Mouse (Mus musculus): ENCODE results near the gene Creb1.
A peak's percentile ranks its signal among the peaks of the same experiment; 100 is the strongest.
"Not testable (repeated sequence)": the region's sequence is repeated elsewhere in the genome, so short reads cannot be mapped to it uniquely, and the experiment has no call there.

Gene Creb1

DNA sequence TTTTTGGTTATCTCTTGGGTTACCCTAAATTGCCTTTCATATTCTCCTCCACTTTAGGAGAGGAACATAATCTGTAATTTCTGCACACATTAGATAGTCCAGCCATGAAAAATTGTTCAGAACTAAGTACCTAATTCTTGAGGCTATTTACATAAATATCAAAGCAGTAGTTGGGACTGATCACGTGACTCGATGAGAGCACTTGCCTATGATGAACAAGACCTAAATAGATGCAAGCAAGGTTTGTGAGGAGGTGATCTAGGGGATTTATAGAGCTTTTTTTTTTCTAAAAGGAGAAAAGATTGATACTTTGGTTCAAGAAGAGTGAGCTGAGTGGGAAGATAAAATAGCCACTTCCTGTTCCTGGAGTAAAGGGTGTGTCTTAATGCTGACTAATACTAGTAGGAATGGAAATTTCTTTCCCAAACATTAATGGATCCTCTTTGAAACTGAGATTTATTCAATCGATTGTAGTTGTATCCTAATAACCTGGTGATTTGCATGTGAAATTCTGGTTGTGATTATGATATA is 6.5 kb downstream of the Creb1 start:
- no peak for DNase-seq (ENCODE audit: low read depth in 2 of 2, low spot score in 2 of 2)

- peak in 1 of 2 experiments; percentile 20 for DNase-seq (ENCODE audit: low read depth in 2 of 2, low spot score in 2 of 2)
Measured at GRCm38 (mm10) chr1:64543750-64544149, 11.3 kb downstream of the Creb1 start.

DNA sequence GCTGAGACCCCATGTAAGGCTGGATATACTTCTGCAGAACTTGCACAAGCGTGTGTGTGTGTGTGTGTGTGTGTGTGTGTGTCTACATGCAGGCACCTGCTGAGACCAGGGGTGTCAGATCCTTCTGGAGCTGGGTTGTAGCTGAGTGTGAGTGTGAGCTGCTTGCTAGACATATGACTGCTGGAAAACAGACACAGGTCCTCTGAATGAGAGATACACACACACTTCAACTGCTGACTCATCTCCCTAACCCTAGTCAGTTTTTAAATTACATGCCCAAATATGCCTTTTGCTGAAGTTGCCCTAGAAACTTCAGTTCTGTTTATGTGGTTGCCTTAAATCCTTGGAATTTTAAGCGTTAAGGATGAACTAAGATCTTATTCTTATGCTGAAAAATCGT is 13.6 kb downstream of the Creb1 start:
- DNase-seq (ENCODE audit: low read depth in 2 of 2, low spot score in 2 of 2) = no peak

DNA sequence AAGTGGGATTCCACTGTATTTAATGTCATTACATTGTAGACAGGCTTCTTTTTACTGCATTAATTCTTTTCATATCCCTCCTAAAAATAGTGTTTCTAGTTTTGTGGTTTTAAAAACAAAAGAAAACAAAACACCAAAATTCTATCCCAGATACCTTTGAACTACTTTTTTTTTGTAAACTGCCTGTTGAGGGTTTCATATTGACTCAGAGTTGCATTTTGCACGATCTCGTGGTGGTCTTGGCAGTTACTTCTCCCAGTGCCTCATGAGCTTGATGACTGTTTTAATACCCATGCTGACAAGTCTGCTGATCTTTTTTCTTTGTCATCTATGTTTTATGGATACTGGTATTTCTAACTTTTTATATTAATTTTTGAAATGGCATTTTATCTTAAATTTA is 16.9 kb downstream of the Creb1 start:
- no peak for DNase-seq (ENCODE audit: low read depth in 2 of 2, low spot score in 2 of 2)

- DNase-seq (ENCODE audit: low read depth in 2 of 2, low spot score in 2 of 2) = no peak
Measured at GRCm38 (mm10) chr1:64551908-64552307, 19.5 kb downstream of the Creb1 start.

- DNase-seq (ENCODE audit: low read depth in 2 of 2, low spot score in 2 of 2) = no peak
Measured at GRCm38 (mm10) chr1:64560105-64560504, 27.7 kb downstream of the Creb1 start.

- DNase-seq (ENCODE audit: low read depth in 2 of 2, low spot score in 2 of 2) = no peak
Measured at GRCm38 (mm10) chr1:64568206-64568605, 35.8 kb downstream of the Creb1 start.

GRCm38 (mm10) chr1:64576022-64576421 is 43.6 kb downstream of the Creb1 start:
- no peak for DNase-seq (ENCODE audit: low read depth in 2 of 2, low spot score in 2 of 2)

GRCm38 (mm10) chr1:64576732-64577131 is 44.3 kb downstream of the Creb1 start:
- DNase-seq (ENCODE audit: low read depth in 2 of 2, low spot score in 2 of 2) = no peak

- not testable (repeated sequence) for DNase-seq (ENCODE audit: low read depth in 2 of 2, low spot score in 2 of 2)
Measured at GRCm38 (mm10) chr1:64577911-64578310, 45.5 kb downstream of the Creb1 start.

DNA sequence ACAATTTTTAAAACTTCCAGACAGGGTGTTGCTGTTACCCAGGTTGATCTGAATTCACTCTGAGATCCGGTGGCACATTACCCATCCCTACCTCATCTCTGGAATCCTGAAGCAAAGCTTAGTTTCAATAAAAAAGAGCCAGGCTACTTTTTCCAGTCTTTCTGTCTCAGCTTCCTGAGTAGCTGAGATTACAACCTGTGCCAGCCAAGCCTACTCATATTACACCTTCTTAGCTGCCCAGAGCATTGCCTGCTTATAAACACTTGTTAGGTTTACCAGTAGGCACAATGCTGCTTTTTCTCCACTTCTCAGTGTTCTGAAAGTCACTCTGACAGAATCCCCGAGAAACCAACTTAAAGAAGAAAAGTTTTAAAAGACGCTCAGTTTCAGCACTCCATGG is 46.4 kb downstream of the Creb1 start:
- no peak for DNase-seq (ENCODE audit: low read depth in 2 of 2, low spot score in 2 of 2)

DNA sequence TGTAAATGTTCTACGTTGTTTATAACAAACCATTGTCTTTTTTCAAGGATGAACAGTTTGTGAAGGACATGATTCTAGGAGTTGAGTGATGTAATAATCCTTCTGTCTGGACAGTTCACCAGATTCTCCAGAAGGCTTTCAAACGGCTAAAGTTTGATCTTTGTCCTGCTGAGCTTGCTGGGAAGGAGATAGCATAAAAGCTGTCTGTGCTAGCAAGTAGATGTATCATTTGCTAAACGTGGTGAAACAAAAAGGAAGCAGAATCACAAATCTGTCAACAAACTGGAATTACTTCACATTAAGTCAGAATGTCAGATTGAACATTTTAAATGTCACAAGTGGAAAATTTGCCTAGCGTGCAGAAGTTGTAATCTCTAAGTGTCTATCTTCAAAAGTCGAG is 66.5 kb downstream of the Creb1 start:
- DNase-seq (ENCODE audit: low read depth in 2 of 2, low spot score in 2 of 2) = no peak

DNA sequence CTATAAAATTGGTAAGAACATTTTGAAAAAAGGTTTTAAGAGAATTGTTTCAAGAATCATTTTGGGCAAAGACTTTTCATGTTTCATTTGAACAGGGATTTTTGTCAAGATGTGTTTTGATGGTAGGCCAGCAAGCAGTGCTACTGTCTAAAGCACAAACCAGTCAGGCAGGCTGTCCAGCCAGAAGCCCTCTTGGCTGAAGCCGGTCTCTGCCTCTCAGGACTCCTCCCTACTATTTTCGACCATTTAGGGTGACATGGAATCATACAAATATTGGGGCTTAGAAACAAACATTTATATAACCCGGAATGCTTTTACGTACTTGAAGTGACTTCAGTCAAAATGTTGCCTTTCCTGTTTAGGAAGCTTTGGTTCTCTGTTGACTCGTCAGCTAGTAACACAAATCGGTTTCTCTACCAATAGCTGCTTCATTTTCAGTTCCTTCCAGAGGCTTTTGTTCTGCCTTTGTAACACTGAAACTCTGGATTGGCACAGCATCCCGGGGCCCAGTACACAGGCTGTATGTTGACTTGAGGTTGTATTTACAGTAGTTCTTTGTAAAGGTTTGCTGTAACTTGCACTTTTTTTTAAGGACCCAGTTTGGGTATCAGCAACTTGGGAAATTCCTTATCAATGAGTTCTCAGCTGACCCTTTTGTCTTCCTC is 68.1 kb downstream of the Creb1 start:
- no peak for DNase-seq (ENCODE audit: low read depth in 2 of 2, low spot score in 2 of 2)

DNA sequence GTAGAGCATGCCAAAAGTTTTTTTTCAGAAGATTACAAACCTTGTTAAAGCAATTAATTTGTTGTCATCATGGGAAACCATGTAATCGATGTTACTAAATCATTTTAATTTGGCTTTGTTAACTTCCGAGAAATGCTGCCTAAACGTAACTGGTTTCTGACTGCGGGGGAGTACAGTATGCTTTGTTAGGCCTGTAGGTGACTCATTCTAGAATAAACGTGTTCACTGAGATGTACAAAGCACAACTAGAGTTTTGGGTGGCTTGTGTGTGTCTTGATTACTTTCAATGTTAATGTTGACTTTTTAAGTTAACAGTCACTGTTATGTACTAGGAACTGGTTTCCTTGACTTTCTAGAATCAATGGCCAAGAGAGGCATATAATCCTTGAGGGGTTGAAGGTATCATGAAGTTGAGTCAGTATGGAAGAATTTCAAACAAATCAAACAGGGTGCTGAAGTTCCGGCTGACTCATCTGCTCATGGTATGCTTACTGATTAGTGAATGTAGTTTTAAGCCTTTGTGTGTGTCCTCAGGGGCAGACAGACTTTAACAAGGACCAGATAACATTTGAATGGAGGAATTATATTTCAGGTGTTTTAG is 68.9 kb downstream of the Creb1 start:
- DNase-seq (ENCODE audit: low read depth in 2 of 2, low spot score in 2 of 2) = no peak

DNA sequence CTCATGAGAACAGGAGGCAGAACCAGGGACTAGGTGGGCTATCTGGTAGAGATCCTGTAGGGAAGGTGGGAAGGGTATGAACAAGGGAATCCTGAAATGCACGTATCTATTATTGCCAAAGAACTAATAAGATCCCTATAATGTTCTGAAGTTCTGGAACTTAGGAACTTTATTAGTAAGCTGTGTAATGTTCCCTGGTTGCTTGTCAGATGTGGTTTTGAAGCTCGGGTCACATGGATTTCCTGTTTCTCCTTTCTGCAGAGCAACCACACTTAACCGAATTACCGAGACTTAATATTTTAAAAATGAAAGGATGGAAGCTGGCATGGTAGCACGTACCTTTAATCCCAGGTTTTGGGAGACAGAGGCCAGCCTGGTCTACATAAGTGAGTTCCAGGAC is 70.9 kb downstream of the Creb1 start:
- no peak for DNase-seq (ENCODE audit: low read depth in 2 of 2, low spot score in 2 of 2)

DNA sequence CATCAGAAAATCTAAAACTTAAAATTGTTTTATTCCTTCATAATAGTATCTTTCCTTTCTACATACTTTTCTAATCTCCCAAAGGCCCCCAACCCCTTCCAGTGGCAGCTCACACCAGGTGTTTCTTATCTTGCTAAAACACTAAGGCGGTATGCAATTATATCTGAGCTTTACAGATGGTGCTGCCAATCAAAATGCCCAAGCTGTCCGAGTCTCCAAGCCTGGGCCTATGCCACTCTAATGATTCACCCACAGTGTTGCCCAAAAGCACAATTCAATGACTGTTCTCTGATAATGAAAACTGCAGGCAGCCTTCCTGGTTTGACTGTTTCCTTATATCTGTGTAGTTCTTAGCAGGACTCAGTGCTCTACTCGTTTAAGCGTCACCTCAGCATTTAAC is 76.7 kb downstream of the Creb1 start:
- no peak for DNase-seq (ENCODE audit: low read depth in 2 of 2, low spot score in 2 of 2)

DNA sequence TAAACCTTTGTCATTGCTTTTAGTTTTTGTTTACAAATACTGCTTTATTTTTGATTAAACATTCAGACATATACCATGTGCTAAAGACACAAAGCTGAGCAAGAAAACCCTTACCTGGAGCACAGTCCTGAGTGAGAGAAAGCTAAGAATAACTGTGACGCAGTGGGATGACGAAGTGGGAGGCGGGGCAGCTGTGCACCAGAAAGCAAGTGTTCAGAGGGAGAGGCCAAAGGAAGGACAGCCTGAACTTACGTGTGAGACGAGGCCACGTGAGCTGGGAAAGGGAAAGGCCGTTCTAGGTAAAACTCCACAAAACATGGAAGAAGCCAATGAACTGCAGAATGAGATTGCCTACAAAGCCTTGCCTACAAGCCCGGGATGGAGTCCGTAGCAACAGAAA is 77.5 kb downstream of the Creb1 start:
- no peak for DNase-seq (ENCODE audit: low read depth in 2 of 2, low spot score in 2 of 2)

GRCm38 (mm10) chr1:64614311-64614710 is 81.9 kb downstream of the Creb1 start:
- DNase-seq (ENCODE audit: low read depth in 2 of 2, low spot score in 2 of 2) = no peak

DNA sequence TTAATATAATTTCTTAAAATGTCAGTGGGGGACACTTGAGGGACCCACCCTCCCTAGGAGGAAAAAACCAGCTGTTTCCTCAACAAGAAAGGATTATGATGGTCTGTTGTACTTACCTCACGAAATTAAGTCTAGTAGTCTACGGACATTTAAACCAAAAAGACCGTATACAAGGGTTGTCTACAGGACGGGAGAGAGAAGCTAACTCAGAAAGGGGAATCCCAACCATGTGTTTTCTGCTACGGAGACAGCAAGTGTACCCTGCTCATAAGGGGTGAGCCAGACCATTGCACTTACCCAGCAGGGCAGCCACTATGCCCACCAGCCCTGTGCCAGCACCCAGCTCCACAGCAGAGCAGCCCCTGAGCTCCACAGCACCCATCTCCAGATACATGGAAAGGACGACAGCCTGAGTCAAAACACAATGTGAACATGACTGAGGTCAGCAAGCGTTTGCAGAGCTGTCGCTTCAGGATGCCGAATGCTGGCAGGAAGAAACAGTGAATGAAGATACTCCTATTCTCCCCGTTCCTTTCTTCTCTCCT is 82.4 kb downstream of the Creb1 start:
- DNase-seq (ENCODE audit: low read depth in 2 of 2, low spot score in 2 of 2) = no peak

GRCm38 (mm10) chr1:64615531-64615991 is 83.1 kb downstream of the Creb1 start:
- DNase-seq (ENCODE audit: low read depth in 2 of 2, low spot score in 2 of 2) = no peak

DNA sequence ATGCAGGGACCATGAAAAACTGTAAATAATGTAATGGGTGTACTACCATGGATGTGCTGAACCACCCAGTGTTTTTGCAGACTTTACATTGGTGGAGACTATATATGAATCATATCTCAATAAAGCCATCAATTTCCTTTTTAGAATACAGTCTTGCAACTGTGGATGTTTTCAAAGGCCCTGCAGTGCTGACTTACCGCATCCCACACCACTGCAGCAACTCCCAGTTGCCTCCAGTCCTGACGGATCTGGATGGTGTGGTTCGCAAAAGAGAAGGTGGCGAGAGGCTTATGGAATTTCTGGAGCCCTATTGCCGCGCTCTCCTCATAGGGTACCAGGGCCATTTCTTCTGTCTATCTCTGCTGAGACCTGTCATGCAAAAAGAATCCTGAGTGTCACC is 83.6 kb downstream of the Creb1 start:
- DNase-seq (ENCODE audit: low read depth in 2 of 2, low spot score in 2 of 2) = no peak

DNA sequence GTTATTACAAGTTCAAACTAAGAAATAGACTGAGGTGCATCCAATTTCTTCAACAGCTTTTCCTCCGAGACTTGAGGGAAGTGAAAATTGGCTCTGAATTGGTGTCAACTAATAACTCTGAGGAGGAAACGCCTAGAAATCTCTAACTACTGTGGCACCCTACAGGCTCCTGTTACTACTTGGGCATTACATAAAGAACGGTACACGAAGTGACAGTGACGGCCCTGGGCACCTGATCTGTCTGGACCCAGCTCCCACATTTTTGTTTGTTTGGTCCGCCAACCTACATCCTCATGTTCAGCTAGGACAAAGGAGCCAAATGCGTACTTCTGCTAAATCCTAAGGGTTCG is 84.1 kb downstream of the Creb1 start:
- DNase-seq (ENCODE audit: low read depth in 2 of 2, low spot score in 2 of 2) = no peak
